Mouse (Mus musculus) CH12F3 (cell line): ENCODE data around the gene Ptafr.
"Not testable (repeated sequence)": the region's sequence is repeated elsewhere in the genome, so short reads cannot be mapped to it uniquely, and the experiment has no call there.

Experiments
- in situ Hi-C: fragments of 300-500 bp; cut with MboI; formaldehyde crosslinking; loops from 2 replicates; pipeline ENCODE4 v1.14.3; 2020; ENCODE audit warnings: low sequenced_read_pairs

The Ptafr gene

GRCm38 (mm10) chr4:132555550-132555949, 8.3 kb upstream of the Ptafr start:
- in situ Hi-C loops: loop anchor here (10.0 kb wide), 1 partner anchor 69 kb away; no protein-coding TSS in a partner anchor

GRCm38 (mm10) chr4:132563261-132563660, 606 bp upstream of the Ptafr start:
- in situ Hi-C loops: no loop called here

DNA sequence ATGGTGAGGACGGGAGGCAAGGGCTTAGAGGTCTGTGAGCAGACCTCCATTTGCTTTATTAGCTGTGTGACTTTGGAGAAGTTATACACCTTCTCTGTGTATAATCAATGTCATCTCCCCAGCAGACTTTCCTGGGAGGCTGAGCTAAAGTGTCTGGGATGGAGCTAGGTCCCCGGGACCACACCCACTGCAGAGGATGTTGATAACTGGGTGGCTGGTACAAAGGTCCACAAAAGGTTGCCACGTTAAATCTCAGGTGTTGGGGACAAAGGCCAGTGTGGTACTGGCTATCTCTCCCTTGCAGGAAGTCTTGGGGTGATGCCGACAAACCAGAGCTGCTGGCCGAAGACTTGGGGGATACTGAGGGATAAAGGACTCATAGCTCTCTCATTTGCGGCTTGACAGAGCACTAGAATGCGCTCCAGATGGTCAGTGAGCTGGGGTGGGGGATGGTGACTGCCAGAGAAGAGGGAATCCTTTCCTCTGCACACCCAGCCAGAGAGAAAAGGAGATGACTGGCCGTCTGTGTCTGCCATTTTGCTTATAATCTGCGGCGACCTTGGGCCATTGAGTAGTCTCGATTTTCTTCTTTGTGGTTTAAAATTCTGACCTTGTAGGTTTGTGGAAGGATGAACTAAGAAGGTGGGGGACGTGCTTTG, 1.4 kb downstream of the Ptafr start:
- in situ Hi-C loops: no loop called here

DNA sequence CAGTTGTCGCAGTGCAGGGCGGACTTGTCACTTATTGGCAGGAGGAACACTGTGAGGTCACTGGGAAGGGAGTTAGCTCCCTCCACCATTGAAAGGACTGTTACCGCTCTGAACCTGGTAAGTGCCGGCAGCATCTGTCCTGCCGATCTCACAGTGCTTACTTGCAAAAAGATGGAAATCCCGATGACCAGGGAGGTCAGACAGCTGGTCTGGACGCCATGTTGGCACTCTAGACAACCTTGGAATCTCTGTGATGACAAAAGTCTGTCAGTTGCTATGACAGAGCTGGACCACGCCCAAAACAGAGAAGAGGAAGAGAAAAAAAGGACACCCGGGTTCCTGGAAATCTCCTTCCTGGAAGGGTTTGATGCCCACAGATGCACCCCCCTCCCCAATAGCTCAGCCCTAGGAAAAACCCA, 3.5 kb downstream of the Ptafr start:
- in situ Hi-C loops: no loop called here

DNA sequence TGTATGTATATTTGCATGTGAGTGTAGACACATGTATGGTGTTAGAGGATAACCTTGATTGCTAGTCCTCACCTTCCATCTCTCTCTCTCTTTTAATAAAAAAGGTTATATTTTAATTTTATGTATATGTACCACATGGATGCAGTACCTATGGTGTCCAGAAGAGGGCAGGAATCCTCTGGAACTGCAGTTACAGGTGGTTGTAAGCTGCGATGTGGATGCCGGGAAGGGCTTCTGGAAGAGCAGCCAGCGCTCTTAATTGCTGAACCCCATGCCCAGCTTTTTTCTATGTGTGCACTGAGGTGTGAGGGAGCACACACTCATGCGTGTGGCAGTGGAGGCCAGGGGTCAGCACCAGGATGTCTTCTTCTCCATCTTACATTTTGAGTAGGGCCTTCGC, 5.2 kb downstream of the Ptafr start:
- in situ Hi-C loops: no loop called here

DNA sequence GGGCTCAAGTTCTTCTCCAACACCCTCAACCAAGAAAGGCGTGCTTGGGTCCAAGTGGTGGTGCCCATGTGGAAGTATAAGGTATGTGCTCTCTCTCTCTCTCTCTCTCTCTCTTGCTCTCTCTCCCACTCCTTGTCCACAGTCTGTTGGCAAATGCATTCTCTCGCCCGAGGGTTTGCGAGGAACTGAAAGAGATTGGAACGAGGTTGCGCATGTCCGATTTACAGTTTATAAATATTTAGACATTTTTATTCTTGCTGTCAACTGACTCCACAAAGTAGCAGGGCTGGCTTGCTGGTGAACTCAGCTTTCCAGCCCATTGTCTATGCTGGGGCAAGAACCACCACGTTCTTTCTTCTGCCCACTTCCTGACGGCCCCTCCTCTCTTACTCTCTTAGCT, 7.3 kb downstream of the Ptafr start:
- in situ Hi-C loops: no loop called here

GRCm38 (mm10) chr4:132573327-132573726, 9.5 kb downstream of the Ptafr start:
- in situ Hi-C loops: no loop called here

- in situ Hi-C loops: no loop called here
Measured at GRCm38 (mm10) chr4:132574809-132575347, 11.0 kb downstream of the Ptafr start.

- in situ Hi-C loops: no loop called here
Measured at GRCm38 (mm10) chr4:132583781-132584180, 19.9 kb downstream of the Ptafr start.

- in situ Hi-C loops: no loop called here
Measured at GRCm38 (mm10) chr4:132584975-132585374, 21.1 kb downstream of the Ptafr start.

GRCm38 (mm10) chr4:132586282-132586681, 22.4 kb downstream of the Ptafr start:
- in situ Hi-C loops: no loop called here

- in situ Hi-C loops: no loop called here
Measured at GRCm38 (mm10) chr4:132588512-132588911, 24.6 kb downstream of the Ptafr start.

- in situ Hi-C loops: no loop called here
Measured at GRCm38 (mm10) chr4:132590642-132591041, 26.8 kb downstream of the Ptafr start.

DNA sequence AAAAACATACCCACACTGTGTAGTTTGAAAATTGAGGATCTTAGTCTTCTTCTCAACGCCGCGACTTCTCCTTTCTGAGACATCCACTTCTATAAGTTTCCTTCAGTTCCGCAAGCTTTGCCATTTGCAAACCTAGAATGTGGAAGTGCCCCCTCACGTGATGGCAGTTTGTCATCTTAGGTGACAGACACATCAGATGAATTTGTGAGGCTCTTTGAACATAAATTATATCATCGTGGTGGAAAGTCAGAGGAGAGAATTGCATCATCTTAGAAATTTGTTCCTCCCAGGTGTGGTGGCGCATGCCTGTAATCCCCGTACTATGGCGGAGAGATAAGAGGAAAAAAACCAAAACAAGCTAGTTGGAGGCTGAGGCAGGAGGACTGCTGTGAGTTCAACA, 29.1 kb downstream of the Ptafr start:
- in situ Hi-C loops: no loop called here

DNA sequence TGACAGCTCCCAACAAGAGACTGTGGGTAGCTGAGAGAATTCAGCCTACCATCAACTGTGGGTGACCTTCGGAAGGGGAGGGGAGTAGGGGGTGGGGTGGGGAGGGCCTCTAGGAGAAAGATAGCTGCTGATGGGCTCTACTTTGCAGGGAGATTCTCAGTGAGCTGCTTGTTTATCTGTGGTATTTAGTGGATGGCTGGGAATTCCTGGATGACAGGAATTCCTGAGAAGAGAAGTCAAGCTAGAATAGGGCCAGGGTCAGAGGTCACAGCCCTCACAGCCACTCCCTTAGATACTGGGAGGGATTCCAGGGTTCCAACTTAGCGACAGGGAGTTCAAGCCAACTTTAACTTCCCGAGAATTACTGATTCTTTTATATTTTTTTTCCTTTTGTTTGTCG, 30.3 kb downstream of the Ptafr start:
- in situ Hi-C loops: no loop called here

GRCm38 (mm10) chr4:132598861-132599260, 35.0 kb downstream of the Ptafr start:
- in situ Hi-C loops: no loop called here

DNA sequence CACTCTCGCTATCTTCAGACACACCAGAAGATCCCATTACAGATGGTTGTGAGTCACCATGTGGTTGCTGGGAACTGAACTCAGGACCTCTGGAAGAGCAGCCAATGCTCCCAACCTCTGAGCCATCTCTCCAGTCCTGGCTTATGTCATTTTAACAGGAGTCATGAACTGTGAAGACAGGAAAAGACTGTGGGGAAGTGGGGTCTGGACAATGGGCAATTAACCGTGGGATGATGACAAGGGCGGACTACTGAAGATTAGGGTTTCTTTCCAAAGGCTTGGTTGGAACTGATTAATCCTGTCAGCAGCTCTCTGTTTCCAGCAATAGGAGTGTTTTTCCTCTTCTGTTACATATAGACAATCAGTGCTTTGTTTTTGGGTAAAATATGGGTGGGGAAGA, 35.9 kb downstream of the Ptafr start:
- in situ Hi-C loops: no loop called here

- in situ Hi-C loops: no loop called here
Measured at GRCm38 (mm10) chr4:132600465-132600864, 36.6 kb downstream of the Ptafr start.

DNA sequence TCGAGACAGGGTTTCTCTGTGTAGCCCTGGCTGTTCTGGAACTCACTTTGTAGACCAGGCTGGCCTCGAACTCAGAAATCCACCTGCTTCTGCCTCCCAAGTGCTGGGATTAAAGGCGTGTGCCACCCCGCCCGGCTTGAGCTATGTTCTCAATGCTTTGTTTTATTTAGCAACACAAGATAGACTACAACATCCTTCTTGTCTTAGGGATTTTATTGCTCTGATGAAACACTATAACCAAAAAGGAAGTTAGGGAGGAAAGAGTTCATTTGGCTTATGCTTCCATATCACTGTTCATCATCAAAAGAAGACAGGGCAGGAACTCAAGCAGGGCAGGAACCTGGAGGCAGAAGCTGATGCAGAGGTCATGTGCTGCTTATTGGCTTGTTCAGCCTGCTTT, 37.4 kb downstream of the Ptafr start:
- in situ Hi-C loops: not testable (repeated sequence)

GRCm38 (mm10) chr4:132603468-132603867, 39.6 kb downstream of the Ptafr start:
- in situ Hi-C loops: no loop called here

- in situ Hi-C loops: no loop called here
Measured at GRCm38 (mm10) chr4:132605816-132606215, 41.9 kb downstream of the Ptafr start.

- in situ Hi-C loops: no loop called here
Measured at GRCm38 (mm10) chr4:132608147-132608546, 44.3 kb downstream of the Ptafr start.
